Mouse (Mus musculus) heart, adult 2 months (tissue): Measurements from ENCODE around the gene Taok1.

Experiments
- EP300 ChIP-seq: fragments of 200-500 bp; IDR thresholded peaks from 2 replicates; pipeline ENCODE4 v1.6.1; 2011; ENCODE audit warnings: low read depth, low read length, control low read depth; ENCODE audit not compliant: insufficient read depth
- POLR2A ChIP-seq: fragments of 200-500 bp; IDR thresholded peaks from 2 replicates; pipeline ENCODE4 v1.6.1; 2011; ENCODE audit warnings: mild to moderate bottlenecking, low read depth, low read length, control low read depth; ENCODE audit not compliant: insufficient read depth

DNA sequence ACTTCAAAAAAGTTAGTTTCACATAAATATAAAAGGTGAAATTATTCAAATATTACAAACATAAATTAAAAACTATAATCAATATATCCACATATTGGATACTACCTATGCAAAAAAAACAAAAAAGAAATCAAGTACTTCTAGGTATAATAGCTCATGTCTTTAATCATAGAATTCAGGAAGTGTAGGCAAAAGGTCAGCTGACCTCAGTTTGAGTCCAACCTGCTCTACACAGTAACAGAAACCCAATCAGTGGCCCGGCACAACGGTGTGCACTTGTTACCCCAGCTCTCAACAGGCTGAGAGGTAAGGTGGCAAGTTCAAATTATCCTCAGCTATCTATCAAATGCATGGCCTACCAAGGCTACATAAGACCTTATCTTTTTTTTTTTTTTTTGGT lies 16.8 kb downstream of the Taok1 start:
- TF ChIP-seq EP300 (no peak), POLR2A (no peak)
